Mouse (Mus musculus) C2C12 (cell line): ENCODE measurements around the gene Gm10160. TPM values are rescaled to one million over a fixed set of nuclear protein-coding genes. Genes with fewer than 3 reads are reported as not detected.
"Not testable (repeated sequence)": the region's sequence is repeated elsewhere in the genome, so short reads cannot be mapped to it uniquely, and the experiment has no call there.

Experiments
- H3K27me3 ChIP-seq: one replicate; pipeline ENCODE4 v1.6.1; 2011; ENCODE audit not compliant: control insufficient read depth, insufficient read depth, insufficient read length
- H3K36me3 ChIP-seq: one replicate; pipeline ENCODE4 v1.6.1; 2011; ENCODE audit not compliant: control insufficient read depth, insufficient read depth
- H3K4me3 ChIP-seq: one replicate; pipeline ENCODE4 v1.5.1; 2011; ENCODE audit warnings: mild to moderate bottlenecking, control low read depth; ENCODE audit not compliant: poor library complexity, insufficient read depth, severe bottlenecking
- H3K79me2 ChIP-seq: one replicate; pipeline ENCODE4 v1.6.1; 2011; ENCODE audit not compliant: control insufficient read depth, insufficient read depth
- H3K79me3 ChIP-seq: one replicate; pipeline ENCODE4 v1.6.1; 2011; ENCODE audit warnings: low read depth, control low read depth
- H3ac ChIP-seq: one replicate; pipeline ENCODE3; 2011; ENCODE audit warnings: low read depth; ENCODE audit not compliant: control insufficient read depth, insufficient read length
- CEBPB ChIP-seq: IDR thresholded peaks from one replicate; pipeline ENCODE4 v1.6.1; 2011; ENCODE audit warnings: low read depth, mild to moderate bottlenecking, control low read depth, moderate library complexity
- CTCF ChIP-seq: IDR thresholded peaks from one replicate; pipeline ENCODE4 v1.5.1; 2011; ENCODE audit not compliant: control insufficient read depth, insufficient read depth, insufficient read length
- FOSL1 ChIP-seq: IDR thresholded peaks from one replicate; pipeline ENCODE4 v1.8.0; 2011; ENCODE audit warnings: mild to moderate bottlenecking, low read length; ENCODE audit not compliant: poor library complexity, insufficient read depth, severe bottlenecking
- MAX ChIP-seq: IDR thresholded peaks from one replicate; pipeline ENCODE4 v1.6.1; 2011; ENCODE audit warnings: mild to moderate bottlenecking, control low read depth
- MYOD1 ChIP-seq: IDR thresholded peaks from one replicate; pipeline ENCODE4 v1.6.1; 2011; ENCODE audit warnings: low read depth; ENCODE audit not compliant: control insufficient read depth, insufficient read length
- MYOG ChIP-seq: IDR thresholded peaks from one replicate; pipeline ENCODE4 v1.6.1; 2011; ENCODE audit not compliant: control insufficient read depth, insufficient read length; ENCODE audit errors: extremely low read depth
- USF1 ChIP-seq: IDR thresholded peaks from one replicate; pipeline ENCODE4 v1.6.1; 2011; ENCODE audit warnings: low read depth, mild to moderate bottlenecking, control low read depth, moderate library complexity
- polyA plus RNA-seq: library from polyadenylated mRNA; unstranded; fragments of >200 nt; fragmentation: generic; extraction: Trizol; gene quantifications from one replicate; pipeline ENCODE4 v1.2.1, GENCODE M21; 2012; ENCODE audit warnings: missing spikeins

Gm10160 gene
- polyA plus RNA-seq, 1 experiment: not detected

DNA sequence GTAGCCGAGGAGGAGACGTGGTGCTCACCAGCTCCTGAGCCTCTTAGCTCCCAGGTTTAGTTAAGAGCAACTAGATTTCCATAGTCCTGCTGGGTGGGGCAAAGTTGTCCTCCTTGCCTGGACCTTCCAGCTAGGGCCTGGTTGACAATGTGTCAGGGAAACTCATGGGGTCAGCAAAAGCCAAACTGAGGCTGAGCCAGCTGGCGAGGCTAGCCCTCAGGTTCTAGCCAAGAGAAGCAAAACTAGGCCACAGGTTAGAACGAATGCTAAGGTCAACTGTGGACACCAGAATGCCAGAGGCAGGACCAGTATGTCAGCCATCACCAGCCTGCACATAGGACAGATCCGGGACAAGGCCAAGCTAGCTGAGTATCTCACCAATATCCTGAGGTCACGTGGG, 14.2 kb downstream of the Gm10160 start:
- H3K27me3 ChIP-seq: peaks cover 13% of the 10 kb centered on the region
- H3K36me3 ChIP-seq: no peaks in the 10 kb centered on the region
- H3K79me3 ChIP-seq: no peaks in the 10 kb centered on the region
- no peak for TF ChIP-seq MAX
- TF ChIP-seq USF1: no peak
- H3K79me2 ChIP-seq: no peaks in the 10 kb centered on the region
- H3ac ChIP-seq: no peak overlapping the region
- H3K4me3 ChIP-seq: no peak overlapping the region

DNA sequence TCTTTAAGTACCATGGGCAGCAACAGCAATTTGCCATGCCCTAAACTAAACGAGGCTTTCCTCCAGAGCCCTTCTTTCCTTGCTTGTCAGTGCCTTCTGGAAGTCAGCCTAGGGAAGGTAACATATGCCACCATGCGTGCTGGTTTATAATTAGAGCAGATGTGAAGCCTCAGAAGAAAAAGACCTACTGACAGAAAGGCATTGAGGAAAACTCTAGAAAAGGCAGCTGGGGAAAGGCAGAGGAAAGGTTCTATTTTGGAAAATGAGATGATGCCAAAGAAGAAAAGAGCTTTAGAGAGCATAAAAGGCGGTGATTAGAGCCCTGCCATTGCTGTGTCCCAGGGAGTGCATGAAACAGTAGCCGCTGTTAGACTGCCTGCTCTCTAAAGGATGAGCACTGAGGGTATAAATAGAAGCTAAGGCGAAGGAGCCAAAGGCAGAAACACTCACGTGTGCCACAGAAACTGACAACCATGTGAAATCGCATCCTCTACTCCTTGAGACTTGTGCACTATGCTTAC, 14.9 kb downstream of the Gm10160 start:
- TF ChIP-seq MAX: no peak
- no peak for TF ChIP-seq CEBPB
- TF ChIP-seq USF1: no peak
- TF ChIP-seq CTCF: no peak
- no peak for TF ChIP-seq MYOG
- no peak for TF ChIP-seq MYOD1
- no peak for TF ChIP-seq FOSL1

DNA sequence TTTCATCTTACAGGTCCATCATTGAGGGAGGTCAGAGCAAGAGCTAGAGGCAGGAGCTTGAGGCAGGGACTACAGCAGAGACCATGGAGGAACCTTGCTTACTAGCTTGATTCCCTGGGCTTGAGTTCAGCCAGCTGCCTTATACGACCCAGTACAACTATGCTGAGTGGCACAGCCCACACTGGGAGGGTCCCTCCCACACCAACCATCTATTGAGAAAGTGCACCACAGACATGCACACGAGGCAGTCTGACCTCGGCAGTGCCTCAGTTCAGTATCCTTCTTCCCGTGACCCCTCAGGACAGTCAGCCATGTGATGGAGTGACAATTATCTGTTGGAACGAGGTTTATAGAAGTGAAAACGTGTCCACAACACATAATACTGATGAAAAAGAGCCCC, 15.8 kb downstream of the Gm10160 start:
- Histone ChIP-seq H3K36me3 (no peaks in the 10 kb centered on the region), H3ac (no peak overlapping the region), H3K79me2 (no peaks in the 10 kb centered on the region), H3K4me3 (no peak overlapping the region), H3K27me3 (peaks cover 13% of the 10 kb centered on the region), H3K79me3 (no peaks in the 10 kb centered on the region)
- no peak for TF ChIP-seq MYOD1
- no peak for TF ChIP-seq CTCF
- no peak for TF ChIP-seq FOSL1
- TF ChIP-seq CEBPB: no peak
- TF ChIP-seq MAX: no peak
- no peak for TF ChIP-seq USF1
- no peak for TF ChIP-seq MYOG

More for the DNA sequence above, 14.9 kb downstream of the Gm10160 start:
- no peaks in the 10 kb centered on the region for H3K36me3 ChIP-seq
- H3ac ChIP-seq: no peak overlapping the region
- H3K27me3 ChIP-seq: peaks cover 13% of the 10 kb centered on the region
- H3K4me3 ChIP-seq: no peak overlapping the region
- no peaks in the 10 kb centered on the region for H3K79me3 ChIP-seq
- H3K79me2 ChIP-seq: no peaks in the 10 kb centered on the region

DNA sequence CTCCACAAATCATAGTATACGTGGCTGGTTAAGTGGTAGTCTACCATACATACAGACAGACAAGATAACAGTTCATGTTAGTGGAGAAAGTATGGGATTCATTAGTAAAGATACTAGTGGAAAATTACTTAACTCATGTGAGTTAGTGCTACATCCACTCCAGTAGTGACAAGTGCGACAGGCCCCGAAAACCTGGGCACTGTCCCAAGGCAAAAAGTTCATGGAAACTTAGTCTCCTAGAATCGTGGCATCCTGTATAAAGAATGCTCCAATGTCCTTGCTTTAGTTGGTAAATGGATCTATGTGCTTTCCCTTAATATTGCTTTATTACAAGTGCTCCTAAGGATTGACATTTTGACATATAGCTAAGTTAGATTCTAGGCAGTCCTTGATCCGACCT, 17.8 kb downstream of the Gm10160 start:
- H3K79me3 ChIP-seq, H3K27me3 ChIP-seq, H3K36me3 ChIP-seq, H3K4me3 ChIP-seq, H3ac ChIP-seq, H3K79me2 ChIP-seq: not testable (repeated sequence)

DNA sequence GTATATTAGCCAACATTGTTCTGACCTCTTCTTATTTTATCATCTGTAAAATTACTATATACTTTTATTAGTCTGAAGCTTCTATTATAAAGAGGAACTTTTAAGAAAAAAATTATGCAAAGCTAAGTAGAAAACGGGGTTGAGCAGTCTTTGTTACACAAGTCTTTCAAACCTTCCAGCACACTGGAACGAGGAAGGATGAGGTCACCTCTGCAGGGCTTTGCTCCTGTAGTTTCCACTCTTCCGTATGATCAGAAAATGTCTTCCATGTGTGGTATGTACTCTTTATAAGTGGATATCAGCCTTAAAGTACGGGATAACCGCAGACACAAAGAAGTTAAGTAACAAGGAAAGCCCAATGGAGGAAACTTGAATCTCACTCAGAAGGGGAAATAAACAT, 20.2 kb downstream of the Gm10160 start:
- Histone ChIP-seq H3K4me3 (no peak overlapping the region), H3K79me3 (no peaks in the 10 kb centered on the region), H3ac (no peak overlapping the region), H3K36me3 (no peaks in the 10 kb centered on the region), H3K79me2 (no peaks in the 10 kb centered on the region), H3K27me3 (peaks cover 5% of the 10 kb centered on the region)
- TF ChIP-seq MYOG (no peak), MAX (no peak), CEBPB (no peak), MYOD1 (no peak), CTCF (no peak), USF1 (no peak), FOSL1 (no peak)

DNA sequence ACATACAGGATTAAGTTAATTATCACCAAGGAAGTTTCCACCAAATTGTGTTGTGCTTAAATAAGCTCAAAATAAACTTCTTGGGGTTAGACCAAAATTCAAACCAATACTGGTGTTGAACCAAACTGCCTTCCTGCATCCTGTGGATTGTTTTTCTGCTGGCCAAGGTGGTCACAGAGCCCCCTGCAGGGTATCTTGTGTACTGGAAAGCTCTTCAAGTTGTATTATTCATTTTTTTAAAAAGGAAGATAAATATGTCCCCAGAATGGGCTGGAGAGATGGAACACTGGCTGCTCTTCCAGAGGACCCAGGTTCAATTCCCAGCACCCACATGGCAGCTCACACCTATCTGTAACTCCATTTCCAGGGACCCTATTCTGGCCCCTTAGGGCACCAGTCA, 20.7 kb downstream of the Gm10160 start:
- Histone ChIP-seq H3K79me3 (no peaks in the 10 kb centered on the region), H3K36me3 (no peaks in the 10 kb centered on the region), H3K79me2 (no peaks in the 10 kb centered on the region), H3K4me3 (no peak overlapping the region), H3ac (no peak overlapping the region), H3K27me3 (peaks cover 4% of the 10 kb centered on the region)
- TF ChIP-seq USF1 (no peak), MYOD1 (no peak), MAX (no peak), MYOG (no peak), CTCF (no peak), CEBPB (no peak), FOSL1 (no peak)
